19 mouse cellular contexts compared by ENCODE assay signal in genomic region chr7:46517158-46517557, GRCm38 (mm10).
"Had no signal": no experiment of that assay in that cellular context is flagged by ENCODE, and none has a peak within 500 bp of the region (broad histone marks: within the 10 kb centered on the region; RNA-seq: fewer than 3 reads in every experiment).

No protein-coding gene starts in this region.

- H3K4me3 ChIP-seq: liver, embryonic 13.5 days; liver, embryonic 15.5 days; lung, embryonic 15.5 days; midbrain, embryonic 12.5 days; neural tube, embryonic 12.5 days had no signal

- ATAC-seq: liver, postnatal 0 days; lung, postnatal 0 days; midbrain, embryonic 16.5 days had no signal

- H3K27ac ChIP-seq: liver, embryonic 13.5 days; liver, embryonic 15.5 days; lung, embryonic 15.5 days; macrophage; midbrain, embryonic 12.5 days; neural tube, embryonic 12.5 days had no signal

- H3K9me3 ChIP-seq: liver, embryonic 13.5 days; liver, embryonic 15.5 days; lung, embryonic 15.5 days; midbrain, embryonic 12.5 days; neural tube, embryonic 12.5 days had no signal

- DNase-seq: liver, embryonic 13.5 days; liver, postnatal 0 days; lung, adult 2 months; lung, postnatal 14 days; lung, postnatal 36 days; right cerebral cortex, postnatal 25 days; right cerebral cortex, postnatal 4 days; spleen, adult 18-20 months; thymus, adult 18-20 months; thymus, postnatal 14 days; thymus, postnatal 4 days had no signal

- H3K36me3 ChIP-seq: liver, embryonic 13.5 days; liver, embryonic 15.5 days; lung, embryonic 15.5 days; midbrain, embryonic 12.5 days; neural tube, embryonic 12.5 days had no signal

- H3K4me2 ChIP-seq: liver, embryonic 11.5 days; liver, embryonic 13.5 days; liver, embryonic 15.5 days; lung, embryonic 15.5 days; midbrain, embryonic 12.5 days; neural tube, embryonic 12.5 days had no signal

- H3K27me3 ChIP-seq: liver, embryonic 13.5 days; liver, embryonic 15.5 days; lung, embryonic 15.5 days; midbrain, embryonic 12.5 days had no signal

- H3K4me1 ChIP-seq: liver, embryonic 13.5 days; liver, embryonic 15.5 days; lung, embryonic 15.5 days; neural tube, embryonic 12.5 days had no signal

- H3K9ac ChIP-seq: liver, embryonic 13.5 days; liver, embryonic 15.5 days; liver, postnatal 0 days; lung, embryonic 15.5 days; midbrain, embryonic 12.5 days; neural tube, embryonic 12.5 days had no signal
